Mouse (Mus musculus): ENCODE measurements around the gene Yif1b.
"Not testable (repeated sequence)": the region's sequence is repeated elsewhere in the genome, so short reads cannot be mapped to it uniquely, and the experiment has no call there.

Yif1b gene

GRCm38 (mm10) chr7:29238019-29238967 is at the start of gene Yif1b:
Gene Yif1b, plus strand, starts transcription at chr7:29238329.
- peak; percentile 98 for DNase-seq

- DNase-seq: not testable (repeated sequence)
These were observed 43.9 kb upstream of the Yif1b start for GRCm38 (mm10) chr7:29194230-29194629.

GRCm38 (mm10) chr7:29202577-29202976 is 35.6 kb upstream of the Yif1b start:
- no peak for DNase-seq

GRCm38 (mm10) chr7:29211013-29211412 is 27.1 kb upstream of the Yif1b start:
- DNase-seq: peak in 1 of 2 experiments; percentile 31

GRCm38 (mm10) chr7:29211415-29212198 is 26.5 kb upstream of the Yif1b start:
- DNase-seq: peak; percentile 54 to 56

GRCm38 (mm10) chr7:29212199-29212765 is 25.8 kb upstream of the Yif1b start:
- peak in 1 of 2 experiments; percentile 39 for DNase-seq

GRCm38 (mm10) chr7:29212775-29213560 is 25.2 kb upstream of the Yif1b start:
- peak in 1 of 2 experiments; percentile 12 for DNase-seq

- DNase-seq: peak; percentile 73 to 76
These were observed 24.4 kb upstream of the Yif1b start, which contains the start of gene Catsperg1 for GRCm38 (mm10) chr7:29213675-29214082. Gene Catsperg1, minus strand, starts transcription at chr7:29214035.

- DNase-seq: no peak
These were observed 23.9 kb upstream of the Yif1b start for GRCm38 (mm10) chr7:29214236-29214635.

- peak in 1 of 2 experiments; percentile 25 for DNase-seq
These were observed 23.3 kb upstream of the Yif1b start for GRCm38 (mm10) chr7:29214846-29215245.

GRCm38 (mm10) chr7:29224756-29225394 is 13.3 kb upstream of the Yif1b start:
- DNase-seq: no peak

- no peak for DNase-seq
These were observed 12.6 kb upstream of the Yif1b start for GRCm38 (mm10) chr7:29225520-29225919.

GRCm38 (mm10) chr7:29228202-29228601 is 9.9 kb upstream of the Yif1b start:
- DNase-seq: no peak

GRCm38 (mm10) chr7:29230560-29230959 is 7.6 kb upstream of the Yif1b start:
- DNase-seq: no peak

- no peak for DNase-seq
These were observed 6.6 kb upstream of the Yif1b start for GRCm38 (mm10) chr7:29231517-29231916.

GRCm38 (mm10) chr7:29232247-29233013 is 5.7 kb upstream of the Yif1b start, which contains the start of gene Kcnk6:
Gene Kcnk6, minus strand, starts transcription at chr7:29232515.
- DNase-seq: no peak

GRCm38 (mm10) chr7:29233745-29234144 is 4.4 kb upstream of the Yif1b start:
- DNase-seq: no peak

GRCm38 (mm10) chr7:29234661-29235060 is 3.5 kb upstream of the Yif1b start:
- no peak for DNase-seq

GRCm38 (mm10) chr7:29236593-29236992 is 1.5 kb upstream of the Yif1b start:
- DNase-seq: no peak

- peak in 1 of 2 experiments; percentile 39 for DNase-seq
These were observed 533 bp upstream of the Yif1b start for GRCm38 (mm10) chr7:29237596-29237995.

All from cerebellum, postnatal 14 days (tissue).